Comparison of ENCODE assay signal across 7 mouse cellular contexts in genomic region chr1:180904039-180904814, GRCm38 (mm10). TPM values are rescaled to one million over a fixed set of nuclear protein-coding genes. Genes with fewer than 3 reads are reported as not detected.
DNase-seq lines count a peak whose midpoint lies in the region; ATAC-seq lines count a peak whose summit lies in the region.

Pycr2 (plus strand) TSS chr1:180904293.

- H3K9me3 ChIP-seq in intestine, embryonic 15.5 days = no peaks in the 10 kb centered on the region
- H3K9me3 ChIP-seq in midbrain, embryonic 10.5 days (replicated peaks) = no peaks in the 10 kb centered on the region

- peak within 1 kb of the TSS; percentile 86 for H3K27ac ChIP-seq in intestine, embryonic 15.5 days
- H3K27ac ChIP-seq in midbrain, embryonic 10.5 days (replicated peaks) = peak within 1 kb of the TSS; percentile 95

- peak within 1 kb of the TSS; percentile 92 for H3K9ac ChIP-seq in intestine, embryonic 15.5 days

- intact Hi-C loops in left cerebral cortex, postnatal 25 days (cut with DNase I) = no loop called here

- peaks cover 17% of the 10 kb centered on the region; the same call in 1 of the 2 replicates for H3K36me3 ChIP-seq in intestine, embryonic 15.5 days
- peaks cover 38% of the 10 kb centered on the region for H3K36me3 ChIP-seq in midbrain, embryonic 10.5 days

- ATAC-seq in intestine, embryonic 15.5 days = peak; percentile 99

- H3K4me3 ChIP-seq in intestine, embryonic 15.5 days (replicated peaks) = peak within 1 kb of the TSS; percentile 86
- peak within 1 kb of the TSS; percentile 96 for H3K4me3 ChIP-seq in midbrain, embryonic 10.5 days

- no peaks in the 10 kb centered on the region for H3K27me3 ChIP-seq in intestine, embryonic 15.5 days (replicated peaks)
- no peaks in the 10 kb centered on the region for H3K27me3 ChIP-seq in midbrain, embryonic 10.5 days (ENCODE audit: low read depth, poor library complexity, severe bottlenecking)

- H3K4me2 ChIP-seq in intestine, embryonic 15.5 days (replicated peaks) = peak within 1 kb of the TSS; percentile 82

- peaks cover 14% of the 10 kb centered on the region; the same call in 1 of the 2 replicates for H3K4me1 ChIP-seq in intestine, embryonic 15.5 days (replicated peaks)
- peaks cover 26% of the 10 kb centered on the region for H3K4me1 ChIP-seq in midbrain, embryonic 10.5 days

- DNase-seq in adrenal gland, adult 18-20 months (ENCODE audit: low spot score in 2 of 2) = peak; percentile 87 to 90
- peak; percentile 98 for DNase-seq in embryo, embryonic 11 days
- DNase-seq in gastrocnemius, postnatal 25 days = peak; percentile 92
- peak; percentile 94 to 96 for DNase-seq in left cerebral cortex, postnatal 25 days (ENCODE audit: low spot score in 2 of 2)
- peak; percentile 95 for DNase-seq in midbrain, embryonic 10.5 days (ENCODE audit: low spot score)
- peak; percentile 93 for DNase-seq in right cerebral cortex, postnatal 4 days

- WGBS in intestine, embryonic 15.5 days = under 1% methylated on average over 52 of the region's 52 CpGs
- under 1% methylated on average over 52 of the region's 52 CpGs for WGBS in midbrain, embryonic 10.5 days

RNA-seq across cellular contexts. Expression of gene Pycr2, which starts in this region (rescaled TPM):
- total RNA-seq in adrenal gland, adult 18-20 months (2021) = 10 to 100 TPM; 30.3 to 34.3 TPM
- total RNA-seq in gastrocnemius, postnatal 25 days (2021) = 10 to 100 TPM; 12.4 to 14.1 TPM
- polyA plus RNA-seq in intestine, embryonic 15.5 days (2015; fragmentation: Nextera tagmentation; extraction: Ambion mirVana) = 71.4 and 82.4 TPM in 2 replicates
- 10 to 100 TPM; 29.8 to 30.2 TPM for total RNA-seq in left cerebral cortex, postnatal 25 days (2021)
- 134 and 144 TPM in 2 replicates for polyA plus RNA-seq in midbrain, embryonic 10.5 days (2016; fragmentation: Nextera tagmentation; extraction: Ambion mirVana)

Comparison
In these comparisons a context has a peak if more than half of its experiments do, and no peak if none do; other contexts are left out.
1. Peak in every context shown above with its lines: DNase-seq, ATAC-seq, H3K4me3 ChIP-seq and H3K27ac ChIP-seq.